Mouse (Mus musculus): ENCODE measurements at regions not wholly inside any gene's neighbourhood (a gene's known extent, or its start where the extent isn't known, plus 50 kb on each side); places are given as distances from the start of the nearest gene placed in this dataset.
"Not testable (repeated sequence)": the region's sequence is repeated elsewhere in the genome, so short reads cannot be mapped to it uniquely, and the experiment has no call there.

DNA sequence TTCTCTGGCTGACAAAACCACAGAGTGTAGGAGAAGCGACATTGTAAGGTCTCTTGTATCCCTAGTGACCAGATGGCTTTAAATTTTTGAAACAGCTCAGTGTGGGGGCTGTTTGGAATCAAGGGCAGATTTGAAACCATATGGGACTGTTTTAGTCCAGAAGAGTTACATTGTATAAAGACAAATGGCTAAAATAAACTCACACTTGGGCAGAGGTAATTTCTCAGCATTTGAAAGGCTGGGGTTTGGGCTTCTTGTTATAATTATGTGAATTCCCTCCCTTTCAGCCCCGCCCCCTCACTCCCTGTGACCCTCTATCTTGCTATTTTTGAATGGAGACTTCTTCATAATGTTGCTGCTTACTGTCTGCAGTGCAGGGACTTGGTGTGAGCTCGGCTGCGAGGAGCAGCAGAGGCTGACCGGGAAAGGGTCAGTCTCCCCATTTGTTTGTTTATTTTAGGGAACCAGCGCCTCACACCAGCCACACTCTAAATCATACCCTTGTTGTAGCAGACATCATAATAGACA is 344.0 kb upstream of the Nova1 start:
- peak; percentile 75 for DNase-seq

DNA sequence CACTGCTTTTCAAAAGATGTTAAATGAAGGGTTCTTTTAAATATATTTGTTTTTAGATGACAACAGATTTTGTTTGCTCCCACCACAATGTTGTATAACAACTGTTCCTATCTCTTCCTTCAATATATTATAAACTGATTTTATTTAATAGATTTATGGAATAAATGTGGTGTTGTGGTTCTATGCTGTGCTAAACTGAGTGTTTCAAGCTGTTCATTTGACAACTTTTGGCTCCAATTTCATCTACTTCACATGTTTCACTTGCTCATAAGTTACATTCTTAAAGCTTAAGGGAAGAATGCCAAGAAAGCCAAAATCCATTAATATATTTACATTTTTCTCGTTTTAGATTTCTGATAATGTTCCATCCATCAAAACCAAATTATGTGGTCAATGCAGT is 341.9 kb upstream of the Nova1 start:
- DNase-seq, result no peak

DNA sequence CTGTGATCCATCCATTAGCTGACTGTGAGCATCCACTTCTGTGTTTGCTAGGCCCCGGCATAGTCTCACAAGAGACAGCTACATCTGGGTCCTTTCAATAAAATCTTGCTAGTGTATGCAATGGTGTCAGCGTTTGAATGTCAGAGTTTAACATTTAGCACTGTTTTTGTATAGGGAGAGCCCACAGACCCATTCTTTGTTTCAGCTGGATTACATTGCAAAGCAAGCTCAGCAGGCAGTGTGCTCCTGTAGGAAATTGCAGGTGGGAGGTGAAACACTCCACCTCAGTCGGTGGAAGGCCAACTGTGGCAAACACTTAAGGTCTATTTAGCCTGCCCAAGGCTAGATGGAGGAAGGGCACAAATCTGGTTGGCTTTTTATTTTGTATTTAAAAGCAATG is 337.2 kb upstream of the Nova1 start:
- not testable (repeated sequence) for DNase-seq

DNA sequence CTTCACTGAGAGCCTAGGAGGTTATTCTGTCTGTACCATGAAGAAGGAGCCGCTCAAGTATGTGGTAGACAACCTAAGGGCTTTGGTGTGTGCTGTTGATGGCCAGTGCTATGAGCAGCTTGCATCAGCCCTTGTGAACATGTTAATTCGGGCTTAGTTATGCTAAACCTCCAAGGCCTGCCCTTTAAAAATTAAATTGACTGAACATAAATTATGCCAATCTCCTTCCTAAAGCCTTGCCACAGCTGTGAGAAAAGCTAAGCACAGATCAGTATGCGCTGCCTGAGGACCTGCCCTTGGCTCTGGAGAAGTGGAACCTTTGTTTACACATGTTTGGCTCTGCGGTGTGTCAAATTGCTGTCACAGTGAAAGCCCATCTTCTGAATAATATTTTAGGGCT is 321.9 kb upstream of the Nova1 start:
- no peak for DNase-seq

DNA sequence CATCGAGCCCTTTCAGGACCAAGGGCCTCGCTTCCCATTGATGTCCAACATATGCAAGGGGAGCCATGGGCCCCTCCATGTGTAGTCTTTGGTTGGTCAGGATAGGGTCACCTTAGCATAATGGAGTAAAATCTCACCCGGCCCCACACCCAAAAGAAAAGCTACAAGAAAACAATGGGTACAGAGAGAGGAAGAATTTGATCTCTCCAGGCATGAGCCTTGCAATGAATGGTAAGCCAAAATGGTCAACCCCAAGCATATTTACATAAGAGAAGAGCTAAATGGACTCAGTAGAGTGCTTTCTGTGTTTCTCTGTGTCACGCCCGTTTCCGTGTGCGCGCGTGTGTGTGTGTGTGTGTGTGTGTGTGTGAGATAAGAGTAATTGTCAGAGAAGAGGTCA is 311.1 kb upstream of the Nova1 start:
- DNase-seq, result no peak

DNA sequence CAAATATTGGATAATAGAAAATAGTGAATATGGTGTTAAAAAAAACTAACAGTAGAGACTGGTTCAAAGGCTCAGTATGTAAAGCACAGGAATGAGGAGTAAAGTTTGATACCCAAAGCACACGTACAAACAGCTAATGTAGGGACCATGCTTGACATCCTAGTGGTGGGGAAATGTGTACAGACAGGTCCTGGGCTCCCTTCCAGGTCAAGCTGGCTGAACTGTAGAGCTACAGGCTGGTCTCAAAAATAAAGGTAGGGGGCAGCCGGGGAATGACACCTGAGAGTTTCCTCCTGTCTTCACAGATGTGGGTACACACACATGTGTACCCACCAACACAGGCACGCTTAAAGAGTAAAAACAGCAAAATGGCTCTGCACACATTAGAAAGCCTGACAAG is 309.9 kb upstream of the Nova1 start:
- DNase-seq, result no peak

DNA sequence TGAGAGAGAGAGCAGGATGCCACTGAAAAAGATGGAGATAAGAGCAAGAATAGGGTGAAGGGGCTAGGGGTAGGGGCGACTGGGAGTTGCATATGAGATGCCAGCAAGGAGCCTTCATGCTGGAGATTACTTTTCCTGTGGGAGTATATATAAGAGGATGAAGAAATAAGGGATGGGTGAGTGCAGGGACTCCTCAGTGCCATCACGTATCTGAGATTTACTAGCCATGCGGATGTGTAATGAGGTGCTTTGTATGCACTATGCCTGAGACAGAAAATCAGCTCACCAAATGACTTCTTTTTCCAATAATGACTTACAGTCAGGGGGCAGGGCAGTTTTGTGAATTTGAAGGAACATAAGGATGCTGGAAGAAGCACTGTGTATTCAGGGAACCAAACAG is 302.7 kb upstream of the Nova1 start:
- no peak for DNase-seq

DNA sequence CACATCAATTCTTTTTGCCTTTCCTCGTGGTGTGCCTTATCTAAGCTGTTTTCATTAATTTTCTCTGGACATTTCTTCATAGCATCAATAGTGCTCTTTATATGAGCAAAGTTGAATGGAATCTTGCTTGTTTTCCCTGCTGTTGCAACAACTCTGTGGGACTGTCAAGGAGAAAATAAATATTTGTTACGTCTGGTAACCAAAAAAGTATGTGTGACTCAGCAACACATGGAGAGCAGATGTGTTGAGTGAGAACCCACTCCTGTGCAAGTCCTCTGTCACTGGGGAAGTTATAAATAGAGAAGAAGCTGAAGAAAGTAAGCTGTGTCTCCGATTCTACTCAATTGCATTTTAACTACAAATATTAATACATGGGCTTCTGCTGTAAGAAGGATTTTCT is 298.8 kb upstream of the Nova1 start:
- DNase-seq, result no peak

DNA sequence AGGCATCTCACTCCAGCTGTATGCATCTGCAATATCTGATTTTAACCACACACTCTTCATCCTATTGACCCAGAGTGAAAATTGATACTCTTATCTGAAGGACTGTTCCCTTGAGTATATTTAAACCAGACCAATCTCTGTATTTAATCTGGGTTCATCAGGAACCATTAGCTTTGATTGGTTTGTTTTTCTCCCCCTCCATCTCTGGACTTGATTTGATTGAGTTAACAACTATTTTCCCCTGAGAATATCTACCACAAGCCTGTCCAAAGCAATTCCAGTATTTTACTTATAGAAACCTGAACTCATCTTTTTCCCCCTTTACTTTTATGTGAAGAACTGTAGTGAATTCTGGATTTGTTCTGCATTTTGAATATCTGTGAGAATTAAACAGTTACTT is 270.5 kb upstream of the Nova1 start:
- no peak for DNase-seq

DNA sequence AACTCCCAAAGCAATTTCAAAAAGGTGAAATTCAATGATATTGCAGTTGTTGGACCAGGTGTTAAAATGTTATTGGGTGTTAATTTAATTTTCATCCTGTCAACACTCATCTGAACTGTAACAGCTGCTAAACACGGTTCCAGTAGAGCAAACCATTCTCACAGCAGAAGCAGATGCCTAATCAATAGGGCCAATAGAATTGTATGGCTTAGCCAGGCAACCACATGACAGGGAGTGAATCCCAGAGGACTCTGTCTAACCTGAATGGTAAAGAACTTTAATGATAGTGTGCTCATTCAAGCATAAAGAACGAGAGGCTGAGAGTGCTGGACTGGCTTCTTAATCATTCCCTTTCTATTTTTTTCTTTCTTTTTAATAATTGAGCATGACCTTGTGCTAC is 256.2 kb upstream of the Nova1 start:
- DNase-seq, result no peak

DNA sequence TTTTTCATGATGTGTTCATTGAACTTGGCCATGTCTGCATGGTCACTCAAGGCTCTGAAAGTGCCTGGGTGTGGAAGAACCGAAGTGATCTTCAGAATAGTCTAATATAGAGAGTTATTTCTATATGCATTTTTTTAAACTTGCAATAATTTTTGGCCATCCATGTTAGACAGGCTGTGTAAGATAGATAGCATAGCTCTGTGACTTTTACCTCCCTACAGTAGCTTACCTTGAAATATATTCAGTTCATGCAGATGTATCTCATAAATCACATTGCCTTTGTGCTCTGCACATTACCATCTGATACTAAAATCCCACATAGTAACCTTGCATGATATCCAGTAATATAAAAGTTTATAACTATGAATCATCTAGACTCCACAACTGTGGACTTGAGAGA is 233.7 kb upstream of the Nova1 start:
- no peak for DNase-seq

DNA sequence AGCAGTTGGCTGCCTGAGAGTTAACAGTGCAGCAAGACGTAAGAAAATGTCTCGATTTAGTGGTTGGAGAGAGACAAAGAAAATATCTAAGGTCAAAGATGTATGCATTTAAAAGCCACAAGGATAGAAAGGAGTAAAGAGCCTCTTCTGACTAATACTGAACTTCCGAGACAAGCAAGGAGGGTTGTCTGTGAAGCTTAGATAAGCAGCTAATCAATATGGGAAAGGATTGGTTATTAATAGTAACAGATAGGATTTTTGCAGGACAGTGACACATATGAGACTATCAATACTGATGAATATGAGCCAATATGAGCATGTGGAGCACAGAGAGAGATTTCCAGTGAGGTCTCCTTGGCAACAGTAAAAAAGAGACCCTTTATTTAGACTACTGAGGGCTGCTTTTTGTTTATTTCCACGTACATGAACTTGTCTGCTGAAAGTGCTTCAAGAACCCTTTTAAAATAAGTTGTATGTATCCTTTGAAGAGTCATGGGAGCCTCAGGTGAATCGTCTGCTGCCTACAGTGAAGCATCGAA is 202.2 kb upstream of the Nova1 start:
- DNase-seq, result no peak

DNA sequence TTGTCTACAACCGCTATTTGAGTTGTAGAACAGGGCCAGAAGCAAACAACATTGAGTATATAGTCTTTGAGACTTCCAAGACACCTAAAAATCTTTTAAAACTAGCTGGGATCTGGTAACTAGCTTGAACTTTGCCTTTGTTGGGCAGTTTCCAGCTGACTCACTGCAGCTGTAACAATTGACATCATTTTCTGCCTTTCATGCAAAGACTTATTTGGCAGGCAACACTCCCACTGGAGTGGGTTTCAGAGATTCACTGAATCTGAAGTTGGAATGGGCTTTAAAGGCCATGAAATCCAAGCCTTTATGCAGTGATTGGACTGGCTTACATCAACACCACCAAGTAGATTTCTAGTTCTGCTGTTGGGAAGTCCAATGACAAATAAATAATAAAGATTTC is 173.6 kb upstream of the Nova1 start:
- DNase-seq, result no peak

DNA sequence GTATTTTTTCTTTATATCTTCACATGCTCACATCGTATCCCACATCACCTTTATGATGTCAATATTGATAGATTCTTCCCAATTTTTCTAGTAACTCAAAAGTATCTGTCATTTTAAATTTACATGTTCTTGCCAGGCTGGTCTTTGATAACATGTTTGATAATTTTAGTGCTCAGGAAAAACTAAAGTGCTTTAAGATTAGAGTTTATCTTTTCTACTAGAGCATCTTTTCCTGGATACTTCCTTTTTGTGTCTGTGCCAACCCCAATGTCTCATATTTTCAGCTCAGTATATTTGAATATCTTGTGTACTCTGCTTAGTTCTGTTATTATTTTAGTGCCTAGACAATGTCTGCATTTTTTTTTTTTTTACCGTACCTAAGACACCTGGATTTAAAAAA is 170.2 kb upstream of the Nova1 start:
- DNase-seq, result no peak

DNA sequence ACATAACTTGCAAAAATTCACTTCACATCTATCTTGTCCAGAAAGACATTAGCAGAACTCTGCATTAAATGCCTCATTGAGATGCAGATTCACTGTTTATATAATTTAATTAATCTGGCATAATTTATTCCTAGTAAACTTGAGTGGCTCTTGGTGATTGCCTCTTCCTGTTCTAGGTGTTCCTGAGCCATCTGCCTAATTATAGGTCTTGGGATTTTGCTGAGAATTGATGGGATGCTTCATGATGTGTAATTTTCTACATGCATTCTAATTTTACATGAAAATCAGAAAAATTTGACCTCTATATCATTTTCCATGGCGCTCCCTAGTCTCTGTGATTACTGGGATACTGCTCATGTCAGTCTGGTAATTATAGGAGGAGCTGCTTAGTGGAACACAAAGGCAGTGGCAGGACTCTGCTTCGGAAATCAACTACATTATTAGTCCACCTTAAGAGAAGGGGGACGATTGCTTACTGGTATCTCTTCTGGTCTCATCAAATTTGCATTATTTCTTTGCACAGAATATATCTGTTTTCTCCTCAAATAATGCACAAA is 131.6 kb upstream of the Nova1 start:
- no peak for DNase-seq

DNA sequence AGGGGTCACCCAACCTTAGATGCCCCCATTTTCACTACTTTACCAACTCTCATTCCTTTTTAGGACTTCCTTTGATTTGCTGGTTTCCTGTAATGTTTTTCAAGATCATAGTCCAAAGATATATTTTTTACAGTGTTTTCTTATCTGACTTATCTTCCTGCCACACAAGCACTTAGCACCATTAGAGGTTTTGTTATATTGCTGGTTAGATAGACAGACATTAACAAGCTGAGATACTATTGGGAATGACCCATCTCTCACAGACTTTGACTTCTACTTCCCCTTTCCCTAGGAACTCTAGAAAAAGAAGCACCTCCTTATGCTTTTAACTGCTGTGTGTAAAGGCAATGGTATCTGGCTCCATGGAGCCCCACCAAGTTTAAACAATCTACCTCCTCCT is 127.0 kb upstream of the Nova1 start:
- no peak for DNase-seq

DNA sequence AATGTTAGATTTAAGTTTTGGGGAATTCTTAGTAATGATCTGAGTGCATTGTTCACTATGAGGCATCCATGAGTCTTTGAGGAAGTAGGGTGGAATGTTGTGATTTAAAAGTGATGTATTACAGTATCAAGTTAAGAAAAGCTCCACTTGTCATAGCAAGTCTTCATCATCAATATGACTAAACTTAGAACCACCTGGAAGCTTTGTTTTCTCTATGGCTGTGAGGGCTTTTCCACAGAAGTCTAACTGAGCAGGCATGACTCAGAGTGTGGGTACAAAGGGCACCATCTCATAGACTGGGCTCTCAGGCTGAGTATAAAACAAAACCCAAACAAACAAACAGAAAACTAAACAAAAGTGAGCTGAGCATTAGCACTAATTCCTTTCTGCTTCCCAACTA is 112.4 kb upstream of the Nova1 start:
- no peak for DNase-seq

DNA sequence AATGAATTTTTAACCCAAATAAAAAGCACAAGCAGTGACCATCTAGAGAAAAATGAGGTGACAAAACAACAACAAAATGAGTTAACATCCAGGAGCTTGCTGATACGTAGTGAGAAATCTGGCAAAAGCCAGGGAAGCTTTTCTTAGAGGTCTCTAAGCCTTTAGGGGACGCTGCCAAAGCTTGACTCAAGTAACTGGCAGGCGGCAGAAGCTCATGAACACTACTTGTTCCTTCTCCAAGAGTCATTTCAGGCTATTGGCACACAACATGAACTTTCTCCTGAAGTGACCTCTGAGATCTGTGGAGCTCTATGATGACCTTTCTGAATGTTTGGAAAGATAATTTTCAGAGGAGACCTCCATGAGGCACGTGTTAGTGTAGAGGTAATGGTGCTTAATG is 98.6 kb upstream of the Nova1 start:
- no peak for DNase-seq

DNA sequence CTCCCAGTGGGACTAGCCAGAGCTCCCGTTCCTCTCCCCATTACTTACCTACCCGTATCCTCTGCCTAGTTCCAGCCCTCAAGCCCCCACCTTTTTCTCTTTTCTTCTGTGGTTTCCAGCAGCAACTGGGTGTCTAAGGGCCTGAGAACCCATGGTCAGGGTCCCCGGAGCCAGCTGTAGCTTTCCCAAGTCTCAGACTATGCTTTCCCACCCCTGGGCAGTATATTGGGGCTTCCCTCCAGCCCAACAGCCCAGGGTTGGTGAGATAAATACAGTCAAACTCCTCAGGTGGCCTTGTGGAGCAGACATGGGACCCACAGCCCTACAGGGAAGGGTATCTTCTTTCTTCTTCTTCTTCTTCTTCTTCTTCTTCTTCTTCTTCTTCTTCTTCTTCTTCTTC is 59.4 kb upstream of the Nova1 start:
- DNase-seq, result no peak

DNA sequence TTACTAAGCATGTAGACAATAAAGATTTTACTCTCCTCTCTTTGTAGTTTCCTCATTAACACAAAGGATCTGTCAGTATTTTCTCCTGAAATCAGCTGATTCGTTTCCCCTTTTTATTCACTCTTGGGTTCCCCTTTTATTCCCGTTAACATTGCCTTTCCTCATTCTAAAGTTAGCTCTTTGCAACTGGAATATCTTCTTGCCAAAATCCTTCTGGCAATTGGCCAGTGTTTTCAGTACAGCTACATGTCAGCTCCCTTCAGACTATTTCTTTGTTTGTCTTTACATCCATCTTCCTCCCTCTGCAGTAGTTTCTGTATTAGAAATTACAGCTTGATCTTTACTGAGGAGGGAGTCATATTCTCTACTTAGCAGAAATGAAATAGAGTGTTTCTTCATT is 51.4 kb upstream of the Nova1 start:
- no peak for DNase-seq
